In genomic region chr6:148256109-148256508, GRCm38 (mm10) we compare ENCODE assay signal across 27 mouse cellular contexts.
"Had no signal": no experiment of that assay in that cellular context is flagged by ENCODE, and none has a peak within 500 bp of the region (broad histone marks: within the 10 kb centered on the region; RNA-seq: fewer than 3 reads in every experiment).

No protein-coding gene starts in this region.

- H3K27ac ChIP-seq: kidney, postnatal 0 days; layer of hippocampus, adult 2 months; limb, embryonic 12.5 days; limb, embryonic 15.5 days; liver, embryonic 14.5 days; macrophage; midbrain, embryonic 13.5 days; neural tube, embryonic 13.5 days; stomach, postnatal 0 days had no signal

- H3K4me1 ChIP-seq: limb, embryonic 15.5 days had no signal

- ATAC-seq: liver, postnatal 0 days; lung, postnatal 0 days; midbrain, embryonic 13.5 days; midbrain, embryonic 16.5 days had no signal

- DNase-seq: kidney, adult 8-10 months; kidney, postnatal 25 days; layer of hippocampus, adult 9-11 months; left cerebral cortex, postnatal 4 days; liver, postnatal 0 days; lung, embryonic 14.5 days; retina, postnatal 1 day; right cerebral cortex, postnatal 4 days; thymus, adult 2 months; thymus, postnatal 14 days; thymus, postnatal 4 days had no signal

- H3K27me3 ChIP-seq: limb, embryonic 12.5 days; limb, embryonic 15.5 days; midbrain, embryonic 13.5 days; neural tube, embryonic 13.5 days had no signal

- H3K4me2 ChIP-seq: limb, embryonic 12.5 days; limb, embryonic 15.5 days; liver, embryonic 11.5 days; lung, embryonic 14.5 days; midbrain, embryonic 13.5 days; neural tube, embryonic 13.5 days had no signal

- H3K36me3 ChIP-seq: limb, embryonic 12.5 days; limb, embryonic 15.5 days; midbrain, embryonic 10.5 days; midbrain, embryonic 13.5 days; neural tube, embryonic 13.5 days had no signal

- H3K9ac ChIP-seq: limb, embryonic 12.5 days; limb, embryonic 15.5 days; liver, embryonic 14.5 days; liver, postnatal 0 days; lung, embryonic 14.5 days; midbrain, embryonic 13.5 days; neural tube, embryonic 13.5 days had no signal

- H3K4me3 ChIP-seq: layer of hippocampus, adult 2 months; left cerebral cortex, adult 2 months; limb, embryonic 12.5 days; limb, embryonic 15.5 days; megakaryocyte, embryonic 14.5 days; midbrain, embryonic 10.5 days; midbrain, embryonic 13.5 days; myocyte; neural tube, embryonic 13.5 days had no signal

- H3K9me3 ChIP-seq: limb, embryonic 12.5 days; limb, embryonic 15.5 days; megakaryocyte, embryonic 14.5 days; midbrain, embryonic 10.5 days; midbrain, embryonic 13.5 days; neural tube, embryonic 13.5 days had no signal
